Mouse (Mus musculus) cerebellum, postnatal 4 days (tissue): ENCODE results near the gene A1cf.

Experiments used
- DNase-seq, 2 experiments: peaks; one replicate each; pipeline ENCODE4 v3.0.0; 2022; ENCODE audit warnings: low spot score in 2 of 2, mixed read lengths in 1 of 2

The A1cf gene

GRCm38 (mm10) chr19:31953799-31954198, 85.2 kb downstream of the A1cf start:
- DNase-seq: no peak

GRCm38 (mm10) chr19:31954267-31954666, 85.7 kb downstream of the A1cf start:
- no peak for DNase-seq

- DNase-seq: no peak
Measured at GRCm38 (mm10) chr19:31954696-31955095, 86.1 kb downstream of the A1cf start.

- no peak for DNase-seq
Measured at GRCm38 (mm10) chr19:31956359-31956758, 87.8 kb downstream of the A1cf start.

GRCm38 (mm10) chr19:31960434-31960833, 91.9 kb downstream of the A1cf start:
- DNase-seq: no peak

- DNase-seq: no peak
Measured at GRCm38 (mm10) chr19:31963147-31963546, 94.6 kb downstream of the A1cf start.

GRCm38 (mm10) chr19:31967933-31968532, 99.5 kb downstream of the A1cf start:
- DNase-seq: no peak

- no peak for DNase-seq
Measured at GRCm38 (mm10) chr19:31971405-31971804, 102.8 kb downstream of the A1cf start.

GRCm38 (mm10) chr19:31971998-31972397, 103.4 kb downstream of the A1cf start:
- peak; percentile 86 to 88 for DNase-seq

- DNase-seq: no peak
Measured at GRCm38 (mm10) chr19:31975882-31976281, 107.3 kb downstream of the A1cf start.

GRCm38 (mm10) chr19:31991057-31991456, 122.5 kb downstream of the A1cf start:
- no peak for DNase-seq

- no peak for DNase-seq
Measured at GRCm38 (mm10) chr19:31996916-31997315, 128.4 kb downstream of the A1cf start.
